Mouse (Mus musculus) MEL (cell line): ENCODE measurements around the gene Sh3glb1. TPM values are rescaled to one million over a fixed set of nuclear protein-coding genes. Genes with fewer than 3 reads are reported as not detected.

Experiments used
- polyA plus RNA-seq, 2 experiments: library from polyadenylated mRNA; stranded (reverse) in 1 of 2; unstranded in 1 of 2; fragments of >175 nt in 1 of 2; fragments of >200 nt in 1 of 2; gene quantifications; 2 replicates each; pipeline versions ENCODE4 v1.2.1 to v1.2.4; 2012; ENCODE audit warnings: low replicate concordance in 2 of 2, low read depth in 1 of 2; ENCODE audit not compliant: insufficient read length in 2 of 2, insufficient read depth in 1 of 2, missing spikeins in 1 of 2
- total RNA-seq: library from RNA; depleted of rRNA; stranded (reverse); fragments of 300-350 nt; gene quantifications from 2 replicates; pipeline ENCODE4 v1.2.3, GENCODE M21; 2012; rRNA removed

Gene Sh3glb1
- total and polyA plus RNA-seq, 3 experiments: 33.9 to 89.2 (median 61.9) TPM

Other genes with a start within 250 kb of the Sh3glb1 start
- gene Hs2st1, start 150.2 kb downstream of the Sh3glb1 start, total RNA-seq: 13.5 and 13.6 TPM in 2 replicates
- gene Hs2st1, start 150.2 kb downstream of the Sh3glb1 start, polyA plus RNA-seq: 10 to 100 TPM in 1 of 2 experiments, not detected in 1; 16.1 TPM
- 307 and 316 TPM in 2 replicates for gene Selenof, start 150.0 kb downstream of the Sh3glb1 start, total RNA-seq
- gene Selenof, start 150.0 kb downstream of the Sh3glb1 start, polyA plus RNA-seq: 1,000 to 10,000 TPM in 1 of 2 experiments, 100 to 1,000 TPM in 1; 265 to 1,760 TPM
- 0.07 and 0.12 TPM in 2 replicates for gene Clca3a1, start 40.6 kb upstream of the Sh3glb1 start, total RNA-seq
- gene Clca3a1, start 40.6 kb upstream of the Sh3glb1 start, polyA plus RNA-seq: under 1 TPM in 1 of 2 experiments, not detected in 1; 0.40 TPM
- gene Clca3a2, start 99.2 kb upstream of the Sh3glb1 start, total RNA-seq: 0.08 and 0.13 TPM in 2 replicates
- gene Clca3a2, start 99.2 kb upstream of the Sh3glb1 start, polyA plus RNA-seq: 1 to 10 TPM in 1 of 2 experiments, not detected in 1; 1.5 TPM
- not detected in 2 replicates for gene Clca3b, start 129.0 kb upstream of the Sh3glb1 start, total RNA-seq
- under 1 TPM in 1 of 2 experiments, not detected in 1; 0.11 TPM for gene Clca3b, start 129.0 kb upstream of the Sh3glb1 start, polyA plus RNA-seq
- gene Clca4b, start 212.2 kb upstream of the Sh3glb1 start, total RNA-seq: not detected in 2 replicates
- under 1 TPM in 1 of 2 experiments, not detected in 1; 0.03 TPM for gene Clca4b, start 212.2 kb upstream of the Sh3glb1 start, polyA plus RNA-seq